Mouse (Mus musculus) kidney, adult 2 months (tissue): ENCODE results near the gene Fam20a.

Experiments
- CTCF ChIP-seq: fragments of 200-500 bp; conservative IDR thresholded peaks from 2 replicates; pipeline ENCODE4 v1.5.1; 2011; ENCODE audit warnings: low read depth, mild to moderate bottlenecking, control low read depth, low read length, moderate library complexity, mixed read lengths; ENCODE audit not compliant: insufficient read depth, insufficient read length
- POLR2A ChIP-seq: fragments of 200-500 bp; IDR thresholded peaks from one replicate; pipeline ENCODE4 v1.6.1; 2011; ENCODE audit warnings: low read depth, low read length, control low read depth

GRCm38 (mm10) chr11:109770185-109770584 lies 48.1 kb upstream of the Fam20a start:
- TF ChIP-seq CTCF: no peak
- no peak for TF ChIP-seq POLR2A
